Mouse (Mus musculus): Measurements from ENCODE around the gene Olfr482. TPM values are rescaled to one million over a fixed set of nuclear protein-coding genes. Genes with fewer than 3 reads are reported as not detected.

Gene Olfr482
- polyA plus RNA-seq (2015; fragmentation: Nextera tagmentation; extraction: Ambion mirVana): 0.10 and 0.16 TPM in 2 replicates

DNA sequence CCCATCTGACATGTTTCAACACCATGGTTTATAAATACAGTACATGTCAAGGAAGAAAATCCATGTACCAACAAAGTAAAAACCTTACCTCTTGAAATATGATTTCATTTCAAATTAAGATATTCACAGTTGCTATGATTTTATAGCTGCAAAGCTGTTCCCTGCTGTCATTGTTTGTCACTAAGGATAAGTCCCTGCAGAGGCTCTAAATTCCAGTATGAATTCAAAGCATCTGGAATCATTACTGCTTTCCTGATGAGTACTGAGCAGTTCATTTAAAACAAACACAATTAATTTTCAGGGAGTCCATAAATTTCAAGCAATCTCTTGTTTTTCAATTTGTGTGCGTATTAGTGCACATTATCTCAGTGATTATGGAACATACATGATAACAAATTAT is at the start of gene Olfr482:
Olfr482 (minus strand) TSS at position 101 of the 400 bp plus-strand sequence.

DNA sequence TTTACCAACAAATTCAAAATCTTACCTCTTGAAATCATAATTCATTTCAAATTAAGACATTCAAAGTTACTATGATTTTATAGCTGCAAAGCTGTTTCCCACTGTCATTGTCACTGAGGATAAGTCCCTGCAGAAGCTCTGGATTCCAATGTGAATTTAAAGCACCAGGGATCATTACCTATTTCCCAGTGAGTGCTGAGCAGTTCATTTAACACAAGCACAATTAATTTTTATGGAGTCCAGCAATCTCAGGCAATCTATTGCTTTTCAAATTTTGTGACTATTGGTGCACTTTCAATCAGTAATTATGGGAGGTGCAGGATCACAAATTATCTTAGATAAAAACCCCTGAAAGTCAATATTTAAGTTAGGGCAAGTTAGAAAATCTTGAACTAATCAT is 30.0 kb upstream of the Olfr482 start, which contains the start of gene Olfr484:
Olfr484 (minus strand) TSS at position 101 of the 400 bp plus-strand sequence.

DNA sequence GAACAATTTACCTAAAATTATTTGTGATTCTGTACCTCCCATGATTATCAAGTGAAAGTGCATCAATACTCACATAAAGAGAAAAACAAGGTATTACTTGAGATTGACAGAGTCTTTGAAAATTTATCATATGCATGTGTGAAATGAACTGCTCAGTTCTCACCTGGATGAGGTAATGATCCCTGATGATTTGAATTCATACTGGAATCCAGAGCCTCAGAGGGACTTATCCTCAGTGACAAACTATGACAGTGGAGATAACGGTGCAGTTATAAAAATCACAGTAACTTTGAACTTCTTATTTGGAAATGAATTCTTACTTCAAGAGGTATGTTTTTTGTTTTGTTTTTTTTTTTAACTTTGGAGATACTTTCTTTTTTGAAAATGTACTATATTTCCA is 3.2 kb upstream of the Olfr482 start, which contains the start of gene Olfr483:
Olfr483 (plus strand) TSS at position 301 of the 400 bp plus-strand sequence.

DNA sequence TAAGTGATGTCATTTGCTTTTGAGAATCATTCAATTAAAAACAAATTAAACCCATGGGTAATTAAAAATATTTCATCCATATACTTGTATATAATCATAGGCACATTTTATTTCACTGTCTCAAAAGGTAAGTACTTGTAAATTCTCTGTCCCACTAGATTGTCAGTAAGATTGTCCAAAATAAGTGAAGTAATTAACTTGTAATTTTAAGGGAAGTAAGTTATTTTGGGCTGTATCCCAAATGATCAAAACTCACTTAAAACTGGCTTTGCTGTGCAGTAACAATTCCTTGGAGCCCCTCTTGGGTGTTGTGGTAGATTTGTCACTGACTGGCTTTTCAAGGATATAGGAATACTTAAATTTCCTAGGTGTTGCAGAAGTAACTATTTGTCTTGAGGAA is 17.8 kb downstream of the Olfr482 start, which contains the start of gene Olfr481:
Olfr481 (plus strand) TSS at position 301 of the 400 bp plus-strand sequence.

DNA sequence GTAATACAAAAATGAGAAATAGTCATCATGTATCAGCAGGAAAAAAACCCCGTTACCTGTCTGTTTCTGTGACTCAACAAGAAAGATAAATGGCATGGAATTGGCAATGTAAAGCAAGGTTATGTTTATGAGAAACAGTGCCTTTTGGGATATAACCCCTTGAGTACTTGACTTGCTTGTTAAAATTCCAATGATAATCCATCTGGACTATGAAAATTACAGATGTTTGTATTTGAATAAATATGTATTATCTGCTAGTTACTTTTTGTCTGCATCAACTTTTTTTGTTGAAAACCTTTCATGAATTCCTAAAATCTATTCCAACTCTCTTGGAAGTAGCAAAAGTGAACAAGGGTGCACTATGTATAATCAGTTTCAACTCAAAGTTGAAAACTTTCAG is 30.1 kb downstream of the Olfr482 start, which contains the start of gene Olfr480:
Olfr480 (minus strand) TSS at position 101 of the 400 bp plus-strand sequence.

DNA sequence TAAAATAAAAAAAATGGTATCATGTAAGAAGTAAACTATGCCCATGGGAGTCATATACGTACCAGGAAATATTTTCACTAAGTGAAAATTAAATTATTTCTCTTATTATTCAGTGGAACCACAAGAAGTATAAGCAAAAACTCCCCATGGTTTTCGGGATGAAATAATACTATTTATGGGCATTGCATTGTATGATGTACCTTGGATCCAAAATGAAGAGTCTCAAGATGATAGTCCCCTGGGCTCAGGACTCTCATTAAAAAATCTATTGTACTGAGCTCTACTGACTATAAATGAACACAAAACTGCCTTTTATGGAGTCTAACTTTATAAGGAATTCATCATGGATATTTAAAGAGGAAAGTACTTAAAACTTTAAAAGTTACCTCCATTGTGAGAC is 47.0 kb downstream of the Olfr482 start, which contains the start of gene Olfr479:
Olfr479 (plus strand) TSS at position 301 of the 400 bp plus-strand sequence.

Other genes with a start within 250 kb of the Olfr482 start
- gene Olfr472, start 199.7 kb downstream of the Olfr482 start, polyA plus RNA-seq (2015; fragmentation: Nextera tagmentation; extraction: Ambion mirVana): not detected in 2 replicates
- not detected in 2 replicates for gene Olfr473, start 167.1 kb downstream of the Olfr482 start, polyA plus RNA-seq (2015; fragmentation: Nextera tagmentation; extraction: Ambion mirVana)
- not detected in 2 replicates for gene Olfr474, start 142.9 kb downstream of the Olfr482 start, polyA plus RNA-seq (2015; fragmentation: Nextera tagmentation; extraction: Ambion mirVana)
- not detected in 2 replicates for gene Olfr476, start 132.8 kb downstream of the Olfr482 start, polyA plus RNA-seq (2015; fragmentation: Nextera tagmentation; extraction: Ambion mirVana)
- gene Olfr477, start 110.9 kb downstream of the Olfr482 start, polyA plus RNA-seq (2015; fragmentation: Nextera tagmentation; extraction: Ambion mirVana): not detected in 2 replicates
- not detected in 2 replicates for gene Olfr478, start 63.6 kb downstream of the Olfr482 start, polyA plus RNA-seq (2015; fragmentation: Nextera tagmentation; extraction: Ambion mirVana)
- not detected in 2 replicates for gene Olfr479, start 46.9 kb downstream of the Olfr482 start, polyA plus RNA-seq (2015; fragmentation: Nextera tagmentation; extraction: Ambion mirVana)
- not detected in 2 replicates for gene Olfr480, start 30.2 kb downstream of the Olfr482 start, polyA plus RNA-seq (2015; fragmentation: Nextera tagmentation; extraction: Ambion mirVana)
- not detected in 2 replicates for gene Olfr481, start 17.7 kb downstream of the Olfr482 start, polyA plus RNA-seq (2015; fragmentation: Nextera tagmentation; extraction: Ambion mirVana)
- not detected in 2 replicates for gene Olfr483, start 3.3 kb upstream of the Olfr482 start, polyA plus RNA-seq (2015; fragmentation: Nextera tagmentation; extraction: Ambion mirVana)
- not detected in 2 replicates for gene Olfr484, start 29.9 kb upstream of the Olfr482 start, polyA plus RNA-seq (2015; fragmentation: Nextera tagmentation; extraction: Ambion mirVana)
- gene Olfr485, start 62.3 kb upstream of the Olfr482 start, polyA plus RNA-seq (2015; fragmentation: Nextera tagmentation; extraction: Ambion mirVana): not detected in 2 replicates
- not detected in 2 replicates for gene Olfr486, start 75.2 kb upstream of the Olfr482 start, polyA plus RNA-seq (2015; fragmentation: Nextera tagmentation; extraction: Ambion mirVana)
- gene Olfr487, start 117.0 kb upstream of the Olfr482 start, polyA plus RNA-seq (2015; fragmentation: Nextera tagmentation; extraction: Ambion mirVana): not detected in 2 replicates
- not detected in 2 replicates for gene Olfr488, start 160.8 kb upstream of the Olfr482 start, polyA plus RNA-seq (2015; fragmentation: Nextera tagmentation; extraction: Ambion mirVana)
- gene Olfr490, start 191.3 kb upstream of the Olfr482 start, polyA plus RNA-seq (2015; fragmentation: Nextera tagmentation; extraction: Ambion mirVana): not detected in 2 replicates
- not detected in 2 replicates for gene Olfr491, start 215.9 kb upstream of the Olfr482 start, polyA plus RNA-seq (2015; fragmentation: Nextera tagmentation; extraction: Ambion mirVana)
- gene Olfr492, start 226.1 kb upstream of the Olfr482 start, polyA plus RNA-seq (2015; fragmentation: Nextera tagmentation; extraction: Ambion mirVana): not detected in 2 replicates
- gene Olfr493, start 249.4 kb upstream of the Olfr482 start, polyA plus RNA-seq (2015; fragmentation: Nextera tagmentation; extraction: Ambion mirVana): not detected in 2 replicates

Measured in adrenal gland, postnatal 0 days (tissue).